Mouse (Mus musculus): ENCODE measurements around the gene Dync2h1.

DNA sequence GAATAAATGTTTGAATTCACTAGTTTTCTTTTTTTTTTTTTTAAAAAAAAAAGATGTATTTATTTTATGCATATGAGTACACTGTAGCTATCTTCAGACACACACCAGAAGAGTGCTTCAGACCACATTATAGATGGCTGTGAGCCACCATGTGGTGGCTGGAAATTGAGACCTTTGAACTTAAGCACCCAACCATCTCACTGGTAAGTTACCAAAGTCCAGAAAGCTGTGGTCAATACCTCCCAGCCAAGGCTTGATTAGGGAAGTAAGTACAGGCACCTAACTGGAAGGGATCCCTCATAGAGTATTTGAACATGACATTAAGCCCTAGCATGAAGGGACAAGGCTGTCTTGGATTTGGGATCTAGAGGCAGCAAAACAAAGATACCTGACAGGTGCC, 292.9 kb downstream of the Dync2h1 start:
- no peak for TF ChIP-seq MAX (IDR thresholded peaks at IDR 0.05; ENCODE audit: low read depth)
- TF ChIP-seq POLR2A (IDR thresholded peaks at IDR 0.05; ENCODE audit: insufficient read length, low read depth), result no peak
- no peak for TF ChIP-seq USF1 (IDR thresholded peaks at IDR 0.05; ENCODE audit: low read depth)
- no peak for TF ChIP-seq POLR2AphosphoS2 (IDR thresholded peaks at IDR 0.05; ENCODE audit: insufficient read length, low read depth)
- no peak for TF ChIP-seq TCF12 (IDR thresholded peaks at IDR 0.05; ENCODE audit: insufficient read depth, poor library complexity, severe bottlenecking)
- TF ChIP-seq MYOD1 (IDR thresholded peaks at IDR 0.05; ENCODE audit: control insufficient read depth in 1 of 3, insufficient read length in 2 of 3, low read depth in 2 of 3), result no peak
- TF ChIP-seq E2F4 (IDR thresholded peaks at IDR 0.05; ENCODE audit: insufficient read depth), result no peak
- TF ChIP-seq TCF3 (IDR thresholded peaks at IDR 0.05; ENCODE audit: insufficient read length, low read depth), result no peak
